Mouse (Mus musculus) cerebellum, adult (tissue): ENCODE data around the gene Snx6.
A peak's percentile ranks its signal among the peaks of the same experiment; 100 is the strongest.
"Not testable (repeated sequence)": the region's sequence is repeated elsewhere in the genome, so short reads cannot be mapped to it uniquely, and the experiment has no call there.

Source experiments
- ATAC-seq: cut with Nextera tagmentation; 2 replicates; pipeline ENCODE4 v1.9.2; 2017; ENCODE audit warnings: mild to moderate bottlenecking, moderate library complexity, mixed read lengths; ENCODE audit not compliant: insufficient number of reproducible peaks, low FRiP score, low TSS enrichment

Snx6 gene

GRCm38 (mm10) chr12:54805254-54806002 lies 9.9 kb upstream of the Snx6 start:
- no peak for ATAC-seq

GRCm38 (mm10) chr12:54803531-54803930 lies 8.0 kb upstream of the Snx6 start:
- ATAC-seq, result no peak

GRCm38 (mm10) chr12:54796516-54797195 lies 1.2 kb upstream of the Snx6 start:
- ATAC-seq, result no peak

- no peak for ATAC-seq
Observed at GRCm38 (mm10) chr12:54794392-54794791, 1.1 kb downstream of the Snx6 start.

- no peak for ATAC-seq
Observed at GRCm38 (mm10) chr12:54791465-54791864, 4.0 kb downstream of the Snx6 start.

- 0 out of 2 replicates have a peak, but pooled peaks have one; percentile 36 for ATAC-seq
Observed at GRCm38 (mm10) chr12:54789346-54790143, 6.0 kb downstream of the Snx6 start.

GRCm38 (mm10) chr12:54763624-54764023 lies 31.9 kb downstream of the Snx6 start:
- ATAC-seq, result no peak

- ATAC-seq, result no peak
Observed at GRCm38 (mm10) chr12:54760676-54761075, 34.8 kb downstream of the Snx6 start.

GRCm38 (mm10) chr12:54758846-54759245 lies 36.7 kb downstream of the Snx6 start:
- ATAC-seq, result no peak

- ATAC-seq, result no peak
Observed at GRCm38 (mm10) chr12:54748647-54749046, 46.9 kb downstream of the Snx6 start.

GRCm38 (mm10) chr12:54738661-54739243 lies 56.8 kb downstream of the Snx6 start:
- 0 out of 2 replicates have a peak, but pooled peaks have one; percentile 17 for ATAC-seq

- peak; percentile 70 for ATAC-seq
Observed at GRCm38 (mm10) chr12:54737891-54738660, 57.4 kb downstream of the Snx6 start.

- peak; percentile 56 for ATAC-seq
Observed at GRCm38 (mm10) chr12:54734307-54735131, 61.0 kb downstream of the Snx6 start.

- peak; percentile 94 for ATAC-seq
Observed at GRCm38 (mm10) chr12:54729140-54730059, 66.1 kb downstream of the Snx6 start.

GRCm38 (mm10) chr12:54718871-54719786 lies 76.4 kb downstream of the Snx6 start:
- peak; percentile 94 for ATAC-seq

GRCm38 (mm10) chr12:54717516-54717915 lies 78.0 kb downstream of the Snx6 start:
- not testable (repeated sequence) for ATAC-seq
